Mouse (Mus musculus): ENCODE measurements at regions not wholly inside any gene's neighbourhood (a gene's known extent, or its start where the extent isn't known, plus 50 kb on each side); places are given as distances from the start of the nearest gene placed in this dataset.

GRCm38 (mm10) chr2:172643860-172644259 is 94.5 kb downstream of the Tfap2c start:
- no peak overlapping the region for H3K4me3 ChIP-seq (ENCODE audit: low read length)
- H3K9me3 ChIP-seq (ENCODE audit: control insufficient read depth, low read length) = 0 out of 2 replicates have a peak, but pooled peaks cover 4% of the 10 kb centered on the region
- no peaks in the 10 kb centered on the region for H3K27me3 ChIP-seq (ENCODE audit: control insufficient read depth, insufficient read depth, low read depth, low read length)
- H3K27ac ChIP-seq (ENCODE audit: low read length) = no peak overlapping the region
- no peak for ATAC-seq (ENCODE audit: low read depth)
- no peaks in the 10 kb centered on the region for H3K4me1 ChIP-seq (replicated peaks; ENCODE audit: control insufficient read depth, insufficient read depth, low read length)
- WGBS = 16% methylated on average over 12 of the region's 12 CpGs
- no peaks in the 10 kb centered on the region for H3K36me3 ChIP-seq (ENCODE audit: control insufficient read depth, insufficient read depth, low read length)
- no peak overlapping the region for H3K4me2 ChIP-seq (ENCODE audit: low read depth, low read length)
- no peak overlapping the region for H3K9ac ChIP-seq (ENCODE audit: low read length)

GRCm38 (mm10) chr2:172644451-172644850 is 95.1 kb downstream of the Tfap2c start:
- 30% methylated on average over 6 of the region's 6 CpGs for WGBS
- no peak overlapping the region for H3K9ac ChIP-seq (ENCODE audit: low read length)
- H3K27ac ChIP-seq (ENCODE audit: low read length) = no peak overlapping the region
- 0 out of 2 replicates have a peak, but pooled peaks cover 4% of the 10 kb centered on the region for H3K9me3 ChIP-seq (ENCODE audit: control insufficient read depth, low read length)
- no peaks in the 10 kb centered on the region for H3K36me3 ChIP-seq (ENCODE audit: control insufficient read depth, insufficient read depth, low read length)
- H3K4me2 ChIP-seq (ENCODE audit: low read depth, low read length) = no peak overlapping the region
- no peak overlapping the region for H3K4me3 ChIP-seq (ENCODE audit: low read length)
- H3K4me1 ChIP-seq (replicated peaks; ENCODE audit: control insufficient read depth, insufficient read depth, low read length) = no peaks in the 10 kb centered on the region
- ATAC-seq (ENCODE audit: low read depth) = no peak
- H3K27me3 ChIP-seq (ENCODE audit: control insufficient read depth, insufficient read depth, low read depth, low read length) = no peaks in the 10 kb centered on the region

GRCm38 (mm10) chr2:172648072-172648471 is 98.7 kb downstream of the Tfap2c start:
- Histone ChIP-seq H3K9me3 (ENCODE audit: control insufficient read depth, low read length) (no peaks in the 10 kb centered on the region), H3K27ac (ENCODE audit: low read length) (no peak overlapping the region), H3K9ac (ENCODE audit: low read length) (no peak overlapping the region), H3K4me1 (replicated peaks; ENCODE audit: control insufficient read depth, insufficient read depth, low read length) (no peaks in the 10 kb centered on the region), H3K36me3 (ENCODE audit: control insufficient read depth, insufficient read depth, low read length) (no peaks in the 10 kb centered on the region), H3K4me3 (ENCODE audit: low read length) (no peak overlapping the region), H3K27me3 (ENCODE audit: control insufficient read depth, insufficient read depth, low read depth, low read length) (no peaks in the 10 kb centered on the region), H3K4me2 (ENCODE audit: low read depth, low read length) (no peak overlapping the region)
- 61% methylated on average over 11 of the region's 11 CpGs for WGBS
- ATAC-seq (ENCODE audit: low read depth) = no peak

GRCm38 (mm10) chr2:172660479-172660878 is 111.1 kb downstream of the Tfap2c start:
- no peaks in the 10 kb centered on the region for H3K4me1 ChIP-seq (replicated peaks; ENCODE audit: control insufficient read depth, insufficient read depth, low read length)
- H3K9me3 ChIP-seq (ENCODE audit: control insufficient read depth, low read length) = no peaks in the 10 kb centered on the region

GRCm38 (mm10) chr2:172660916-172661315 is 111.5 kb downstream of the Tfap2c start:
- no peaks in the 10 kb centered on the region for H3K9me3 ChIP-seq (ENCODE audit: control insufficient read depth, low read length)
- peaks cover 11% of the 10 kb centered on the region for H3K27me3 ChIP-seq (ENCODE audit: control insufficient read depth, insufficient read depth, low read depth, low read length)
- WGBS = 12% methylated on average over 7 of the region's 7 CpGs
- H3K9ac ChIP-seq (ENCODE audit: low read length) = no peak overlapping the region
- no peak overlapping the region for H3K27ac ChIP-seq (ENCODE audit: low read length)
- no peak for ATAC-seq (ENCODE audit: low read depth)
- no peaks in the 10 kb centered on the region for H3K36me3 ChIP-seq (ENCODE audit: control insufficient read depth, insufficient read depth, low read length)
- no peaks in the 10 kb centered on the region for H3K4me1 ChIP-seq (replicated peaks; ENCODE audit: control insufficient read depth, insufficient read depth, low read length)
- H3K4me2 ChIP-seq (ENCODE audit: low read depth, low read length) = no peak overlapping the region
- no peak overlapping the region for H3K4me3 ChIP-seq (ENCODE audit: low read length)

More at GRCm38 (mm10) chr2:172660479-172660878, 111.1 kb downstream of the Tfap2c start:
- H3K4me3 ChIP-seq (ENCODE audit: low read length) = no peak overlapping the region
- 74% methylated on average over 10 of the region's 10 CpGs for WGBS
- no peak overlapping the region for H3K4me2 ChIP-seq (ENCODE audit: low read depth, low read length)
- no peak overlapping the region for H3K27ac ChIP-seq (ENCODE audit: low read length)
- H3K9ac ChIP-seq (ENCODE audit: low read length) = no peak overlapping the region
- no peaks in the 10 kb centered on the region for H3K36me3 ChIP-seq (ENCODE audit: control insufficient read depth, insufficient read depth, low read length)
- no peak for ATAC-seq (ENCODE audit: low read depth)
- H3K27me3 ChIP-seq (ENCODE audit: control insufficient read depth, insufficient read depth, low read depth, low read length) = peaks cover 11% of the 10 kb centered on the region

- WGBS = 13% methylated on average over 15 of the region's 15 CpGs
- H3K27ac ChIP-seq (ENCODE audit: low read length) = no peak overlapping the region
- H3K4me1 ChIP-seq (replicated peaks; ENCODE audit: control insufficient read depth, insufficient read depth, low read length) = no peaks in the 10 kb centered on the region
- H3K9me3 ChIP-seq (ENCODE audit: control insufficient read depth, low read length) = no peaks in the 10 kb centered on the region
- H3K36me3 ChIP-seq (ENCODE audit: control insufficient read depth, insufficient read depth, low read length) = no peaks in the 10 kb centered on the region
- no peak overlapping the region for H3K4me2 ChIP-seq (ENCODE audit: low read depth, low read length)
- H3K4me3 ChIP-seq (ENCODE audit: low read length) = no peak overlapping the region
- ATAC-seq (ENCODE audit: low read depth) = no peak
- no peak overlapping the region for H3K9ac ChIP-seq (ENCODE audit: low read length)
- H3K27me3 ChIP-seq (ENCODE audit: control insufficient read depth, insufficient read depth, low read depth, low read length) = peaks cover 11% of the 10 kb centered on the region
Observed at GRCm38 (mm10) chr2:172661418-172661980, 112.1 kb downstream of the Tfap2c start.

- no peaks in the 10 kb centered on the region for H3K36me3 ChIP-seq (ENCODE audit: control insufficient read depth, insufficient read depth, low read length)
- no peaks in the 10 kb centered on the region for H3K9me3 ChIP-seq (ENCODE audit: control insufficient read depth, low read length)
- ATAC-seq (ENCODE audit: low read depth) = no peak
- no peak overlapping the region for H3K4me3 ChIP-seq (ENCODE audit: low read length)
- peaks cover 11% of the 10 kb centered on the region for H3K27me3 ChIP-seq (ENCODE audit: control insufficient read depth, insufficient read depth, low read depth, low read length)
- 53% methylated on average over 11 of the region's 11 CpGs for WGBS
- no peak overlapping the region for H3K27ac ChIP-seq (ENCODE audit: low read length)
- no peak overlapping the region for H3K9ac ChIP-seq (ENCODE audit: low read length)
- no peaks in the 10 kb centered on the region for H3K4me1 ChIP-seq (replicated peaks; ENCODE audit: control insufficient read depth, insufficient read depth, low read length)
- no peak overlapping the region for H3K4me2 ChIP-seq (ENCODE audit: low read depth, low read length)
Observed at GRCm38 (mm10) chr2:172662165-172662564, 112.8 kb downstream of the Tfap2c start.

- no peaks in the 10 kb centered on the region for H3K9me3 ChIP-seq (ENCODE audit: control insufficient read depth, low read length)
- ATAC-seq (ENCODE audit: low read depth) = no peak
- no peak overlapping the region for H3K27ac ChIP-seq (ENCODE audit: low read length)
- no peak overlapping the region for H3K4me2 ChIP-seq (ENCODE audit: low read depth, low read length)
- no peaks in the 10 kb centered on the region for H3K36me3 ChIP-seq (ENCODE audit: control insufficient read depth, insufficient read depth, low read length)
- 6% methylated on average over 6 of the region's 6 CpGs for WGBS
- peaks cover 11% of the 10 kb centered on the region for H3K27me3 ChIP-seq (ENCODE audit: control insufficient read depth, insufficient read depth, low read depth, low read length)
- H3K4me3 ChIP-seq (ENCODE audit: low read length) = no peak overlapping the region
- no peaks in the 10 kb centered on the region for H3K4me1 ChIP-seq (replicated peaks; ENCODE audit: control insufficient read depth, insufficient read depth, low read length)
- H3K9ac ChIP-seq (ENCODE audit: low read length) = no peak overlapping the region
Observed at GRCm38 (mm10) chr2:172663681-172664080, 114.3 kb downstream of the Tfap2c start.

GRCm38 (mm10) chr2:172673081-172673480 is 123.7 kb downstream of the Tfap2c start:
- Histone ChIP-seq H3K9ac (ENCODE audit: low read length) (no peak overlapping the region), H3K4me3 (ENCODE audit: low read length) (no peak overlapping the region), H3K27me3 (ENCODE audit: control insufficient read depth, insufficient read depth, low read depth, low read length) (no peaks in the 10 kb centered on the region; the same call in 1 of the 2 replicates), H3K36me3 (ENCODE audit: control insufficient read depth, insufficient read depth, low read length) (no peaks in the 10 kb centered on the region), H3K4me1 (replicated peaks; ENCODE audit: control insufficient read depth, insufficient read depth, low read length) (no peaks in the 10 kb centered on the region), H3K4me2 (ENCODE audit: low read depth, low read length) (no peak overlapping the region), H3K27ac (ENCODE audit: low read length) (no peak overlapping the region), H3K9me3 (ENCODE audit: control insufficient read depth, low read length) (no peaks in the 10 kb centered on the region)
- WGBS = 12% methylated on average over 2 of the region's 2 CpGs
- no peak for ATAC-seq (ENCODE audit: low read depth)

GRCm38 (mm10) chr2:172674641-172675040 is 125.2 kb downstream of the Tfap2c start:
- WGBS = 43% methylated on average over 8 of the region's 8 CpGs
- H3K9ac ChIP-seq (ENCODE audit: low read length) = no peak overlapping the region
- no peaks in the 10 kb centered on the region for H3K36me3 ChIP-seq (ENCODE audit: control insufficient read depth, insufficient read depth, low read length)
- H3K4me1 ChIP-seq (replicated peaks; ENCODE audit: control insufficient read depth, insufficient read depth, low read length) = no peaks in the 10 kb centered on the region
- H3K27me3 ChIP-seq (ENCODE audit: control insufficient read depth, insufficient read depth, low read depth, low read length) = no peaks in the 10 kb centered on the region; the same call in 1 of the 2 replicates
- H3K4me3 ChIP-seq (ENCODE audit: low read length) = no peak overlapping the region
- H3K27ac ChIP-seq (ENCODE audit: low read length) = no peak overlapping the region
- ATAC-seq (ENCODE audit: low read depth) = no peak
- H3K4me2 ChIP-seq (ENCODE audit: low read depth, low read length) = no peak overlapping the region
- H3K9me3 ChIP-seq (ENCODE audit: control insufficient read depth, low read length) = no peaks in the 10 kb centered on the region

All from lung, embryonic 16.5 days (tissue).